Mouse (Mus musculus) erythroblast, embryonic 14.5 days (primary cell): Measurements from ENCODE around the gene Zfp36l3. TPM values are rescaled to one million over a fixed set of nuclear protein-coding genes. Genes with fewer than 3 reads are reported as not detected.
"Not testable (repeated sequence)": the region's sequence is repeated elsewhere in the genome, so short reads cannot be mapped to it uniquely, and the experiment has no call there.

Experiments
- H3K27me3 ChIP-seq: 2 replicates; pipeline ENCODE4 v1.6.1; 2012; ENCODE audit warnings: inconsistent platforms; ENCODE audit not compliant: control insufficient read depth
- H3K36me3 ChIP-seq: 2 replicates; pipeline ENCODE4 v1.6.1; 2012; ENCODE audit warnings: mild to moderate bottlenecking, inconsistent platforms; ENCODE audit not compliant: control insufficient read depth
- H3K4me1 ChIP-seq: 2 replicates; pipeline ENCODE4 v1.6.1; 2012; ENCODE audit warnings: inconsistent platforms; ENCODE audit not compliant: control insufficient read depth
- H3K4me3 ChIP-seq: replicated peaks from 2 replicates; pipeline ENCODE3; 2012; ENCODE audit warnings: moderate library complexity, mild to moderate bottlenecking, inconsistent platforms
- H3K9me3 ChIP-seq: 2 replicates; pipeline ENCODE4 v1.6.1; 2012; ENCODE audit warnings: low read length, inconsistent platforms, mixed read lengths; ENCODE audit not compliant: control insufficient read depth
- GATA1 ChIP-seq: IDR thresholded peaks from 2 replicates; pipeline ENCODE4 v1.6.1; 2012; ENCODE audit warnings: low read length, inconsistent platforms, mixed read lengths
- TAL1 ChIP-seq: IDR thresholded peaks from 3 replicates; pipeline ENCODE4 v1.6.1; 2012; ENCODE audit warnings: low read length, inconsistent platforms, mixed read lengths
- polyA plus RNA-seq: library from polyadenylated mRNA; stranded (reverse); fragments of >175 nt; gene quantifications from 2 replicates; pipeline ENCODE4 v1.2.3, GENCODE M21; 2012

Gene Zfp36l3
- not detected in 2 replicates for polyA plus RNA-seq

DNA sequence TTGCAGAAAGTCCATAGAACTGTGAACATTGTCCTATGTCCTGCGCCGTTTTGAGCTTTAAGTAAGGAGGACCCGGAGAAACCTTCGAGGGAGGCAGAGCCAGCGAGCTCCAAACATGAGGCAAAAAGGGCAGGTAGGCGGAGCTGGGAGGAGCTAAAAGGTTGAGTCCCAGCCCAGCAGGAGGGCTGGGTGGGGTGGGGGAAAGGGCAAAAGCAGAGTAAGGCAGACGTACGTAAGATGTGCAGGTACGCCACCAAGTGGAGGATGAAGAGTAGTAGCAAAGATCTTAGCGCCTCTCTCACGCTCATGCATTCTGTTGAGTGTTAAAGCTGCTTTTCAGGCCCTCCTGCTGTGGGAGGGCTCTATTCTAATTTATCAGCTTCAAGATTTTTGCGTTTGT lies at the start of gene Zfp36l3:
Gene Zfp36l3, minus strand, starts transcription at position 119 of the 400 bp plus-strand sequence.
- H3K4me1 ChIP-seq: no peaks in the 10 kb centered on the region
- TF ChIP-seq GATA1: no peak
- no peak for TF ChIP-seq TAL1
- no peaks in the 10 kb centered on the region; the same call in 1 of the 2 replicates for H3K27me3 ChIP-seq
- no peak within 1 kb of the TSS for H3K4me3 ChIP-seq
- peaks cover 23% of the 10 kb centered on the region for H3K9me3 ChIP-seq
- no peaks in the 10 kb centered on the region for H3K36me3 ChIP-seq

DNA sequence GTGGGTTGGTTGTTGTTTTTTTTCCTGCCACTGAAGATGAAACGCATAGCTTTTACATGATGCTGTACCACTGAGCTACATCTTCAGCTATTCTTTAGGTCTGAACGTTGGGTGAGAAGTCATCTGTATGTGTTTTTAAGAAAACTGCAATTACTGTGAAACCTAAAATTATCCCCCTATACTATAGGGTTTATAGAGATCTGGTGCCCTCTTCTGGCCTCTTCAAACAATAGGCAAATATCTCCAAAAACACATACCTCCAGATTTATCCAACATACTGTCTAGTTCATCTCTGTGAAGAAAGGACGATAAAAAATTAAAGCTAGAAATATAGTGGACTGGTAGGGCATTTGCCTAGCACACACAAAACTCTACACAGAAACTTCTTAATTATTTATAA lies 22.9 kb upstream of the Zfp36l3 start:
- Histone ChIP-seq H3K4me3 (no peak overlapping the region), H3K36me3 (no peaks in the 10 kb centered on the region), H3K9me3 (no peaks in the 10 kb centered on the region), H3K4me1 (no peaks in the 10 kb centered on the region), H3K27me3 (no peaks in the 10 kb centered on the region)
- TF ChIP-seq TAL1: no peak
- TF ChIP-seq GATA1: no peak

DNA sequence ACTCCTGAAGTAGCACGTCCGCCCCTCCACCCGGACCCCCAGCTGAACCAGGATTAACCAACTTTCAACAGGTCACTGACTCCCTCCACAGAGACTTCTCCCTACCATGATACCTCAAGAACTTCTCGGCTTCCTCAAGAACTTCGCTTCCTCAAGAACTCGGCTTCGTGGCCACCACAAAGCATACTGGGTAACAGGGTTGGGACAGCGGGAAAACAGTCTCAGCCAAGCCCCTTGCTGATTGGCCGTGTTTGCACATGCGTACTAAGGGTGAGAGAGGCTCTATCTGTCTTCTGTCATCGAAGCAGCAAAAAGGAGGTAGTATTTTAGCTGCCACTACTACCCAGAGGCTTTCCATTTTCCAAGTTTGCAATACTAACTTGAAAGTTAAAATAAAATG lies 21.3 kb upstream of the Zfp36l3 start, which contains the start of gene Xlr:
Gene Xlr, minus strand, starts transcription at position 188 of the 400 bp plus-strand sequence.
- H3K4me1 ChIP-seq, H3K9me3 ChIP-seq, H3K27me3 ChIP-seq, H3K36me3 ChIP-seq, H3K4me3 ChIP-seq: not testable (repeated sequence)

DNA sequence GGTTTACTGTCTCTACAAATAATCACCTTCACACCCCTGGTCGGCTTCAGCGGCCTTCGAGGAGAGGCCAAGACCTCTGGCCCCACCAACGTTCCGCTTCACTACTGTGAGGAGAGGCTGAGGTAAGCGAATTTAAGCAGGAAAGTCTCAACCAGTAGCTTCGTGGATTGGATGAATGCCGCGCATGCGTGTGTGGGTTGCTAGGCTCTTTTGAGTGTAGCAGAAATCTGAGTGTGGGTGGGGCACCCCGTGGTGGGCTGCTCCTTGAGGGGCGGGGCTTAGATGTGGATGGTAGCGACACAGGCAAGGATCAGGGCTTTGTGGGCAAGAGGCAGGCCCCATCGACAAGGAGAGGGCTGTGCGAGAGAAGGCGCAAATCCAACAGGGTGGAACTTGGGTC lies 18.5 kb downstream of the Zfp36l3 start, which contains the start of gene 1700013H16Rik:
Gene 1700013H16Rik, minus strand, starts transcription at position 96 of the 400 bp plus-strand sequence.
- Histone ChIP-seq H3K4me1 (no peaks in the 10 kb centered on the region), H3K36me3 (no peaks in the 10 kb centered on the region), H3K4me3 (no peak within 1 kb of the TSS), H3K27me3 (no peaks in the 10 kb centered on the region), H3K9me3 (peaks cover 25% of the 10 kb centered on the region)
- TF ChIP-seq GATA1: no peak
- no peak for TF ChIP-seq TAL1

DNA sequence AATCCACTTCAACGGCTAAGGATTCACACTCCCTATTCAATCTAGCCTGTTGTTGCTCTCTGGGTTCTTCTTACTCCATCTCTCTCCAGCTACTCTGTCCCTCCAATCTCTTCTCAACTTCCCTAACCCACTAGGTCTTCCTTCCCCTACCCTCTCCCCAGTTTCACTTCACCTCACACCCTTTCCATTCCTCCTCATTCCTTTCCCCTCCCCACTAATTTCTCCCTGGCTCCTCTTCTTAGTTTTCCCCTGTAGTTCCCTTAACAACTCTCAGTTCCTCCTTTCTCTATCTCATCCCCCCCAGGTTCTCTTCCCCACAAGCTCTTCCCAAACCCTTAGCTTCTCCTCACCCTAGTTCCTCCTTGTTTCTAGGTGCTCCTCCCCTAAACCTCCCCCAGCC lies 23.3 kb downstream of the Zfp36l3 start:
- Histone ChIP-seq H3K36me3 (no peaks in the 10 kb centered on the region), H3K4me1 (no peaks in the 10 kb centered on the region), H3K27me3 (no peaks in the 10 kb centered on the region), H3K4me3 (no peak overlapping the region), H3K9me3 (peaks cover 24% of the 10 kb centered on the region)
- TF ChIP-seq TAL1: no peak
- no peak for TF ChIP-seq GATA1

DNA sequence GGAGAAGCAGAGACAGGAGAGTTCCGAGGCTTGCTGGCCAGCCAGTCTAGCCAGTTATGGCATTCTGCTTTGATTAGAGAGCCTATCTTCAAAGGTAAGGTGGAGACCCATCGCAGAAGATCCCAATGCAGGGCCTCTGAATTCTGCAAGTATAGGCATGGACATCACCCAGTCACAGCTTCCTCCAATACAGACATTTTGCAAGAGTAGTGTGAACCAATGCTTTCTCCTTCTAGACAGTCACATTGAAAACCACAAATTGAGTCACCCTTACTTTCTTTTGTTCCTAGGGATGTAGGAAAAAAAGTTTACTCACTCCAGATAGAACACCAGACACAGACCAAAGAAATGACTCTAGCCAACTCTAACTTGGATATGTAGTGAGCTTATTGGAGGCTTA lies 47.2 kb downstream of the Zfp36l3 start:
- Histone ChIP-seq H3K36me3 (no peaks in the 10 kb centered on the region), H3K4me3 (no peak overlapping the region), H3K9me3 (no peaks in the 10 kb centered on the region; the same call in 1 of the 2 replicates), H3K4me1 (no peaks in the 10 kb centered on the region), H3K27me3 (no peaks in the 10 kb centered on the region)
- TF ChIP-seq GATA1 (no peak), TAL1 (no peak)

DNA sequence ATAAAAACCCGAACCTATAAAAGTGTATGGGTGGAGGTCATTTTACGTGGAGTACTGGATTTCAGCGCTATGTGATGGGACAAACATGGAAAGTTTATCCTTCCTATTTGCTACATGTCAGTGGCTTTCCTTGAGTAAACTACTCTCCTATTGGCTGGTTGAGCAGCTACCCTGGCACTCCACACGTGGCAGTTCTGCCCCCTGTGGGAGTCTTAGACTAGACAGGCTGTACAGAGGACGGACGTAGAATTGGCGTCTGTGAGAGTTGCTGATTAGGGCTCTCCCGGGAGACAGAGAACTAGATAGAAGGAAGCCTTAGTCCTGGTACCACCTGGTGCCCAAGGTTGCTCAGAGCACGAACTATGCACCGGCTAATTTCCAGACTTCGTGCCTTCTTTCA lies 51.6 kb downstream of the Zfp36l3 start, which contains the start of gene 4930502E18Rik:
Gene 4930502E18Rik, plus strand, starts transcription at position 231 of the 400 bp plus-strand sequence.
- TF ChIP-seq GATA1 (no peak), TAL1 (no peak)
- Histone ChIP-seq H3K27me3 (no peaks in the 10 kb centered on the region), H3K4me1 (no peaks in the 10 kb centered on the region), H3K4me3 (no peak within 1 kb of the TSS), H3K9me3 (no peaks in the 10 kb centered on the region; the same call in 1 of the 2 replicates), H3K36me3 (no peaks in the 10 kb centered on the region)

Other genes starting within 250 kb of the Zfp36l3 start
- gene Rtl8c, start 168.4 kb downstream of the Zfp36l3 start, polyA plus RNA-seq: not detected in 2 replicates
- not detected in 2 replicates for gene Gm14597, start 167.4 kb downstream of the Zfp36l3 start, polyA plus RNA-seq
- gene Rtl8a, start 132.7 kb downstream of the Zfp36l3 start, polyA plus RNA-seq: 0.17 and 0.52 TPM in 2 replicates
- 0.20 and 0.47 TPM in 2 replicates for gene Rtl8b, start 106.0 kb downstream of the Zfp36l3 start, polyA plus RNA-seq
- gene 4930502E18Rik, start 51.6 kb downstream of the Zfp36l3 start, polyA plus RNA-seq: not detected in 2 replicates
- not detected in 2 replicates for gene 1700013H16Rik, start 18.6 kb downstream of the Zfp36l3 start, polyA plus RNA-seq
- gene Xlr, start 21.3 kb upstream of the Zfp36l3 start, polyA plus RNA-seq: not detected in 2 replicates